Mouse (Mus musculus) hindbrain, embryonic 12.5 days (tissue): ENCODE data around the gene Gm4779. TPM values are rescaled to one million over a fixed set of nuclear protein-coding genes. Genes with fewer than 3 reads are reported as not detected.
"Not testable (repeated sequence)": the region's sequence is repeated elsewhere in the genome, so short reads cannot be mapped to it uniquely, and the experiment has no call there.

Experiments used
- ATAC-seq: fragments of 200-750 bp; cut with Nextera tagmentation; 2 replicates; pipeline ENCODE4 v1.8.0; 2017; ENCODE audit warnings: moderate TSS enrichment; ENCODE audit not compliant: low FRiP score
- H3K27ac ChIP-seq: fragments of 300-500 bp; sonication (generic); 2 replicates; pipeline ENCODE4 v1.5.1; 2016; ENCODE audit warnings: mild to moderate bottlenecking
- H3K27me3 ChIP-seq: fragments of 300-500 bp; sonication (generic); 2 replicates; pipeline ENCODE4 v1.6.1; 2016; ENCODE audit warnings: mild to moderate bottlenecking
- H3K36me3 ChIP-seq: fragments of 300-500 bp; sonication (generic); 2 replicates; pipeline ENCODE4 v1.6.1; 2016; ENCODE audit warnings: mild to moderate bottlenecking
- H3K4me1 ChIP-seq: fragments of 300-500 bp; sonication (generic); 2 replicates; pipeline ENCODE4 v1.6.1; 2016
- H3K4me2 ChIP-seq: fragments of 300-500 bp; sonication (generic); replicated peaks from 2 replicates; pipeline ENCODE4 v1.6.1; 2016; ENCODE audit warnings: mild to moderate bottlenecking
- H3K4me3 ChIP-seq: fragments of 300-500 bp; sonication (generic); 2 replicates; pipeline ENCODE4 v1.5.1; 2016; ENCODE audit warnings: mild to moderate bottlenecking
- H3K9ac ChIP-seq: fragments of 300-500 bp; sonication (generic); 2 replicates; pipeline ENCODE4 v1.6.1; 2016; ENCODE audit warnings: mild to moderate bottlenecking, moderate library complexity
- H3K9me3 ChIP-seq: fragments of 300-500 bp; sonication (generic); replicated peaks from 2 replicates; pipeline ENCODE4 v1.6.1; 2016; ENCODE audit warnings: mild to moderate bottlenecking
- WGBS: fragments of 180-500 bp; shearing (Covaris S2); methylation state at CpG from one replicate; pipeline ENCODE4 v1.1.7; 2016; 5-methylcytosine and 5-hydroxymethylcytosine counted together
- polyA plus RNA-seq: library from polyadenylated mRNA; unstranded; fragments of >200 nt; fragmentation: Nextera tagmentation; extraction: Ambion mirVana; gene quantifications from 2 replicates; pipeline ENCODE4 v1.2.1, GENCODE M21; 2016

Gene Gm4779
- polyA plus RNA-seq = 0.38 TPM in 1 of 2 replicates, not detected in the other

- WGBS = 93% methylated on average over 33 of the region's 35 CpGs
Measured at GRCm38 (mm10) chrX:101794342-101794741, at the start of gene Gm4779, which contains the start of gene 8030474K03Rik. Gene Gm4779, minus strand, starts transcription at chrX:101794423. Gene 8030474K03Rik, plus strand, starts transcription at chrX:101794656.

GRCm38 (mm10) chrX:101819980-101820379 is 25.8 kb upstream of the Gm4779 start:
- not testable (repeated sequence) for H3K4me2 ChIP-seq, ATAC-seq, H3K4me3 ChIP-seq, H3K9ac ChIP-seq, H3K36me3 ChIP-seq, H3K27ac ChIP-seq, H3K4me1 ChIP-seq, H3K9me3 ChIP-seq
- H3K27me3 ChIP-seq = peaks cover 26% of the 10 kb centered on the region

More at GRCm38 (mm10) chrX:101794342-101794741, at the start of gene Gm4779, which contains the start of gene 8030474K03Rik:
- Histone ChIP-seq H3K9me3 (0 out of 2 replicates have a peak, but pooled peaks cover 6% of the 10 kb centered on the region), H3K27ac (no peak within 1 kb of the TSS), H3K4me2 (no peak within 1 kb of the TSS), H3K4me1 (no peaks in the 10 kb centered on the region), H3K36me3 (no peaks in the 10 kb centered on the region), H3K4me3 (no peak within 1 kb of the TSS), H3K9ac (no peak within 1 kb of the TSS), H3K27me3 (peaks cover 7% of the 10 kb centered on the region)
- ATAC-seq = no peak

- ATAC-seq = no peak
- 67% methylated on average over 1 of the region's 1 CpGs for WGBS
- Histone ChIP-seq H3K9ac (no peak overlapping the region), H3K27ac (no peak overlapping the region), H3K27me3 (peaks cover 26% of the 10 kb centered on the region), H3K4me2 (no peak overlapping the region), H3K9me3 (no peaks in the 10 kb centered on the region), H3K4me3 (no peak overlapping the region), H3K36me3 (no peaks in the 10 kb centered on the region), H3K4me1 (no peaks in the 10 kb centered on the region)
Measured at GRCm38 (mm10) chrX:101819163-101819562, 24.9 kb upstream of the Gm4779 start.

GRCm38 (mm10) chrX:101811750-101812149 is 17.5 kb upstream of the Gm4779 start:
- Histone ChIP-seq H3K4me3 (no peak overlapping the region), H3K4me2 (no peak overlapping the region), H3K4me1 (no peaks in the 10 kb centered on the region), H3K27me3 (peaks cover 19% of the 10 kb centered on the region), H3K36me3 (no peaks in the 10 kb centered on the region), H3K9ac (no peak overlapping the region), H3K9me3 (no peaks in the 10 kb centered on the region), H3K27ac (no peak overlapping the region)
- ATAC-seq = no peak
- 67% methylated on average over 3 of the region's 3 CpGs for WGBS

DNA sequence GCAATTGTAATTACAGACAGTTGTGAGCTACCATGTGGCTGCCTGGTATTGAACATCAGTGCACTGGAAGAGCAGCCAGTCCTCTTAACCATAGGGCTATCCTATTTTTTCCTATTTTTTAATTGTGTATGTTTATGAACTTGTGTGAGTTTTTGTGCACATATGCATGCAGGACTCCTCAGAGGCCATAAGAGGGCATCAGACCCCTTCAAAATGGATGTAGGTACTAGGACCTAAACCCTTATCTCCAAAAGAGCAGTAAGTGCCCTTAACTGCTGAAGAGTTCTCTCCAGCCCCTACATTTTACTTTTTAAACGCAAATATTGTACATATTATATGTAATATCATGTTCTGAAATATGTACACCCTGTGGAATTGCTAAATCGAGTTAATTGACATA is 11.3 kb upstream of the Gm4779 start:
- Histone ChIP-seq H3K4me3 (no peak overlapping the region), H3K9me3 (no peaks in the 10 kb centered on the region), H3K27ac (no peak overlapping the region), H3K27me3 (peaks cover 10% of the 10 kb centered on the region; the same call in 1 of the 2 replicates), H3K9ac (no peak overlapping the region), H3K36me3 (no peaks in the 10 kb centered on the region), H3K4me1 (no peaks in the 10 kb centered on the region), H3K4me2 (no peak overlapping the region)
- WGBS = 36% methylated on average over 2 of the region's 2 CpGs
- no peak for ATAC-seq

GRCm38 (mm10) chrX:101791551-101791950 is 2.7 kb downstream of the Gm4779 start:
- Histone ChIP-seq H3K4me1 (no peaks in the 10 kb centered on the region), H3K27me3 (peaks cover 9% of the 10 kb centered on the region), H3K27ac (no peak overlapping the region), H3K9me3 (0 out of 2 replicates have a peak, but pooled peaks cover 6% of the 10 kb centered on the region), H3K4me3 (no peak overlapping the region), H3K4me2 (no peak overlapping the region), H3K9ac (no peak overlapping the region), H3K36me3 (no peaks in the 10 kb centered on the region)
- ATAC-seq = no peak
- WGBS = 42% methylated on average over 4 of the region's 4 CpGs

- no peaks in the 10 kb centered on the region for H3K36me3 ChIP-seq
- peaks cover 7% of the 10 kb centered on the region; the same call in 1 of the 2 replicates for H3K27me3 ChIP-seq
- no peaks in the 10 kb centered on the region for H3K4me1 ChIP-seq
- 40% methylated on average over 5 of the region's 5 CpGs for WGBS
- no peak for ATAC-seq
- H3K27ac ChIP-seq = no peak overlapping the region
- H3K9me3 ChIP-seq = no peaks in the 10 kb centered on the region
- H3K9ac ChIP-seq = no peak overlapping the region
- H3K4me2 ChIP-seq = no peak overlapping the region
- no peak overlapping the region for H3K4me3 ChIP-seq
Measured at GRCm38 (mm10) chrX:101772035-101772434, 22.2 kb downstream of the Gm4779 start.

DNA sequence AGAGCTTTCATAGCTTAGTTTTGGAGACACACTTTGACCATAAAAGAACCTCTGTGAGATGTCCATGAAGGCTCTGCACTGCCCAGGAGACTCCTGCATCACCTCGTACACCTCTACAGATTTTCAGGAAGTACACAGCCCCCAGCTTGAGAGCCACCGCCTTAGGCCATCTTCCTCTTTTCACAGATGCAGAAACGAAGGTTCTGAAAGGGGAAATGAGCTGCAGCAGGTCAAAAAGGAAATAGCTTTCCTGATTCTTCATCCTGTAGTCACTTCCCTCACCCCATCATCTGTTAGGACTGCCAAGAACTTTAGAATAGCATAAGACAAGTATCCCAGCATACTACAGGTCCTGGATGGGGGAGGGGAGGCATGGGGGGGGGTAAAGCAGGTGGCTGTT is 23.9 kb downstream of the Gm4779 start:
- Histone ChIP-seq H3K27ac (no peak overlapping the region), H3K9me3 (no peaks in the 10 kb centered on the region), H3K4me1 (no peaks in the 10 kb centered on the region), H3K27me3 (peaks cover 13% of the 10 kb centered on the region; the same call in 1 of the 2 replicates), H3K4me2 (no peak overlapping the region), H3K9ac (no peak overlapping the region), H3K4me3 (no peak overlapping the region), H3K36me3 (no peaks in the 10 kb centered on the region)
- WGBS = 61% methylated on average over 3 of the region's 3 CpGs
- no peak for ATAC-seq

GRCm38 (mm10) chrX:101769478-101769877 is 24.7 kb downstream of the Gm4779 start:
- no peak overlapping the region for H3K27ac ChIP-seq
- 69% methylated on average over 2 of the region's 2 CpGs for WGBS
- no peaks in the 10 kb centered on the region for H3K9me3 ChIP-seq
- no peak overlapping the region for H3K4me3 ChIP-seq
- H3K36me3 ChIP-seq = no peaks in the 10 kb centered on the region
- no peak for ATAC-seq
- peaks cover 13% of the 10 kb centered on the region; the same call in 1 of the 2 replicates for H3K27me3 ChIP-seq
- H3K9ac ChIP-seq = no peak overlapping the region
- no peaks in the 10 kb centered on the region for H3K4me1 ChIP-seq
- H3K4me2 ChIP-seq = no peak overlapping the region

DNA sequence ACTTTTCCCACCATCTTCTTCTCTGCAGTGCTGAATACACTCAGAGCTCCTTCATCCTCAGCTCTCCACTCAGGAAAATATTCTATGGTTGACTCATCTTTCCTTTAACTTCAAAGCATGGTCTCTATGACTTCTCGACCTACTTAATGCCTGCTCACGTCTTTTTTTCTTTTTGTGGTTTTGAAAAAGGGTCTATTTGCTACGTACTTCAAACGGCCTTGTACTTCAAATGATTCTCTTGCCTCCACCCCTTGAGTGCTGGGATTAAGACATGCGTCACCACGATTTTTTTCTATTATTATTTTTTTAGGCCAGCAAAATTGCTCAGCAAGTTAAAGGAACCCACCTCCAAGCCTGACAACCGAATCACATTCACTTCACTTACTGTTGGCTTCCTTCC is 26.9 kb downstream of the Gm4779 start:
- WGBS = 75% methylated on average over 7 of the region's 7 CpGs
- H3K9me3 ChIP-seq = no peaks in the 10 kb centered on the region
- no peaks in the 10 kb centered on the region for H3K4me1 ChIP-seq
- H3K4me3 ChIP-seq = no peak overlapping the region
- no peak for ATAC-seq
- peaks cover 7% of the 10 kb centered on the region; the same call in 1 of the 2 replicates for H3K27me3 ChIP-seq
- no peak overlapping the region for H3K27ac ChIP-seq
- H3K9ac ChIP-seq = no peak overlapping the region
- H3K4me2 ChIP-seq = no peak overlapping the region
- no peaks in the 10 kb centered on the region for H3K36me3 ChIP-seq

GRCm38 (mm10) chrX:101765111-101765510 is 29.1 kb downstream of the Gm4779 start:
- Histone ChIP-seq H3K4me3 (no peak overlapping the region), H3K27ac (no peak overlapping the region), H3K4me2 (no peak overlapping the region), H3K9me3 (no peaks in the 10 kb centered on the region), H3K27me3 (peaks cover 13% of the 10 kb centered on the region; the same call in 1 of the 2 replicates), H3K9ac (no peak overlapping the region), H3K36me3 (no peaks in the 10 kb centered on the region), H3K4me1 (no peaks in the 10 kb centered on the region)
- WGBS = 82% methylated on average over 4 of the region's 4 CpGs
- no peak for ATAC-seq

GRCm38 (mm10) chrX:101764621-101765020 is 29.6 kb downstream of the Gm4779 start:
- no peak for ATAC-seq
- peaks cover 16% of the 10 kb centered on the region; the same call in 1 of the 2 replicates for H3K27me3 ChIP-seq

GRCm38 (mm10) chrX:101754478-101754877 is 39.7 kb downstream of the Gm4779 start:
- Histone ChIP-seq H3K27me3 (peaks cover 28% of the 10 kb centered on the region), H3K9me3 (no peaks in the 10 kb centered on the region), H3K9ac (no peak overlapping the region), H3K4me2 (no peak overlapping the region), H3K4me3 (no peak overlapping the region), H3K36me3 (no peaks in the 10 kb centered on the region), H3K27ac (no peak overlapping the region), H3K4me1 (no peaks in the 10 kb centered on the region)
- no peak for ATAC-seq
- WGBS = 70% methylated on average over 5 of the region's 5 CpGs

More at GRCm38 (mm10) chrX:101764621-101765020, 29.6 kb downstream of the Gm4779 start:
- 72% methylated on average over 5 of the region's 5 CpGs for WGBS
- Histone ChIP-seq H3K4me3 (no peak overlapping the region), H3K36me3 (no peaks in the 10 kb centered on the region), H3K4me1 (no peaks in the 10 kb centered on the region), H3K27ac (no peak overlapping the region), H3K4me2 (no peak overlapping the region), H3K9ac (no peak overlapping the region), H3K9me3 (no peaks in the 10 kb centered on the region)
